Mouse (Mus musculus) WW6 (cell line): ENCODE data around the gene Ankrd13b.

ENCODE experiments used
- DNase-seq: peaks from one replicate; pipeline ENCODE4 v3.0.0-alpha.2; 2013; ENCODE audit warnings: low read depth, low spot score

Ankrd13b gene

GRCm38 (mm10) chr11:77462283-77463100 lies 27.0 kb downstream of the Ankrd13b start, which contains the start of gene Coro6:
TSS of gene Coro6 (plus strand) at chr11:77462411.
- no peak for DNase-seq

DNA sequence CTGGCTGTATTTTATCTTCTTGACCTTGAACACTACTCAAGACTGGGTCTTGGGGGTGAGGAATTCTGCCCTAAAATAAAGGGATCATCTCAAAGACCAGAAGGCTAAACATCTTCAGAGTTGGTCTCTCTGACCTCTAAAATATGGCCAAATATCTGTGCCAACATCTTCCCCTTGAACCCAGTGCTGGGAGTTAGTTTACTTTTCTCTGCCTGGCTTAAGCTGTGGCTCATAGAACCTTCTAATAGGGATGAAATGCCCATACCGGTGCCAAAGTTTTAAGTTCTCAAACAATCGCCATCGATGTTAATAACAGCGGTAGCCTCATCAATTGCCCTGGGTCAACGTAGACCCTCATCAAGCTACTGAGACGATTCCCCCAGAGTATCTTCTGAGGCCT lies 27.6 kb downstream of the Ankrd13b start:
- no peak for DNase-seq

DNA sequence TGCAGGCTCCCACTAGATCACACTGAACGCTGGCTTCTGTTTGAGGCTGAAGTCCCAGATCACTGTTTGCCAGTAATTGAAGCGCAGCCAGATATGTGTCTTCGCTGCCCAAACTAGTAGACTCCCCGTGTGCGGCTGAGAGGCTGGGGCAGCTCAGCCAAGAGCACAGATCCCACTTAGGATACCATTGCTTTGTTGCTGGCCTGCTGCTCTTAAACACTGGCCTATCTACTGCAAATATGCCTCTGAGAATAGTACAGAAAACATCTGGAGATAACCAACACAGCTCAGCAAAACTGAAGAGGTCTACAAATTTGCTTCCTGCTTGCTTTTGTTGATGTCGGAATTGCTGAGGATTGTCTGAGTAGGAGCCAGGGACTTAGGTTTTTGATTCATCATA lies 32.6 kb downstream of the Ankrd13b start:
- DNase-seq: no peak

- DNase-seq: no peak
Measured at GRCm38 (mm10) chr11:77455770-77456510, 33.5 kb downstream of the Ankrd13b start.

GRCm38 (mm10) chr11:77453388-77453787 lies 36.1 kb downstream of the Ankrd13b start:
- no peak for DNase-seq

- DNase-seq: no peak
Measured at GRCm38 (mm10) chr11:77451670-77452069, 37.8 kb downstream of the Ankrd13b start.

DNA sequence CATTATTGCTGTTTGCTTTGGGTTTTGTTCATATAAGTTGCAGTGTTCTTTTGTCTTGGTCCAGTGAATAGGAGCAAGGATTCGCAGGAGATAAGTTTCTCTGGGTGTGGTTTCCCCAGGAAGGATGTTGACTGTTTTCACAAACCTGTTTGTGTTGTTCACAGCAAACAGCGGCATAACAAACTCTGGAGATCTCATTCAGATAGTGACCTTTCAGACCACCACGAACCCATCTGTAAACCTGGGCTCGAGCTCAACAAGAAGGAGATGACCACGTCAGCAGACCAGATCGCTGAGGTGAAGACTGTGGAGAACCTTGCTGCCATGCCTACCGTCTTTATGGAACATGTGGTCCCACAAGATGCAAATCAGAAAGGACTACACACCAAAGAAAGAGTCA lies 40.3 kb downstream of the Ankrd13b start:
- no peak for DNase-seq

GRCm38 (mm10) chr11:77446628-77447041 lies 42.8 kb downstream of the Ankrd13b start:
- DNase-seq: no peak

GRCm38 (mm10) chr11:77444939-77445338 lies 44.5 kb downstream of the Ankrd13b start:
- DNase-seq: no peak

- no peak for DNase-seq
Measured at GRCm38 (mm10) chr11:77442186-77443170, 47.0 kb downstream of the Ankrd13b start.

GRCm38 (mm10) chr11:77441020-77441419 lies 48.5 kb downstream of the Ankrd13b start:
- no peak for DNase-seq

GRCm38 (mm10) chr11:77440081-77440480 lies 49.4 kb downstream of the Ankrd13b start:
- DNase-seq: no peak

- DNase-seq: no peak
Measured at GRCm38 (mm10) chr11:77437026-77437425, 52.5 kb downstream of the Ankrd13b start.

GRCm38 (mm10) chr11:77428446-77428845 lies 61.0 kb downstream of the Ankrd13b start:
- no peak for DNase-seq

DNA sequence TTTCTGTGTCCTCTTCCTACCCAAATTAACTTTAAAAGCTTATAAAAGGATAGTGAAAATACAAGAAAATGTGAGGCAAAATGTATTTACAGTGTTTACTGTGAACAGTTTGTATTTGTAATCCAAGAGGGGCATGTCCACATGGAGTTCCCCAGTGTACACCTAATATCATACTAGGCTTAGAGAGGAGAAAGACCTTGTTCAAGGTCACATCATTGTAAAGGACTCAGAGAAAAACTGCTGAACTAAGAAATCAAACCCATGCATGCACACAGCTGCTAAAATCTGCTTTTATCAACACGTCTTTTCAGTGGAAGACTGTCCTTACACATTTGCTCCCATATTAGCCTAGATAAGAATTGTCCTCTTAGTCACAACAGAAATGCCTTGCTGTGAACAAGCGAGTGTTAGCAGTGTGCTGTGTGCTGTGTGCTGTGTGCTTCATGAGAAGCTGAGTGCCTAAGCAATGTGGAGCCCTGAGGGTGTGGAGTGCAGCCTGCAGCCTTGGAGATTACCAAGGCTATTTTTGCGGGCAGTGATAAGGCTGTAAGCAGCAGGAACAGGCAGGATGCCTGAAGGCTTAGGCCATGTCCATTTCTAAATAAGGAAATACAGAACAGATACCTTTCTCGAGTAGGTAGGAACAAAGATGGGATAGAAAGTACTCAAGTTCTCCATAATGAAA lies 66.2 kb downstream of the Ankrd13b start:
- no peak for DNase-seq
